Mouse (Mus musculus) CH12.LX (cell line): ENCODE measurements at regions not wholly inside any gene's neighbourhood (a gene's known extent, or its start where the extent isn't known, plus 50 kb on each side); places are given as distances from the start of the nearest gene placed in this dataset.

ENCODE experiments used
- DNase-seq: peaks from one replicate; pipeline ENCODE4 v3.0.0-alpha.2; 2013; ENCODE audit errors: extremely low read depth
- H3K27ac ChIP-seq: 2 replicates; pipeline ENCODE4 v1.5.1; 2012; ENCODE audit warnings: low read depth, mild to moderate bottlenecking, control low read depth, moderate library complexity; ENCODE audit not compliant: insufficient read depth
- H3K27me3 ChIP-seq: replicated peaks from 2 replicates; pipeline ENCODE3; 2012; ENCODE audit warnings: inconsistent platforms
- H3K36me3 ChIP-seq, 2 experiments: replicated peaks in 1 of 2; 2 replicates each; pipeline versions ENCODE3 to v1.6.1; 2012; ENCODE audit warnings: inconsistent platforms in 1 of 2, low read length in 1 of 2, mild to moderate bottlenecking in 1 of 2, mixed read lengths in 1 of 2, moderate library complexity in 1 of 2; ENCODE audit not compliant: control insufficient read depth in 1 of 2, insufficient read depth in 1 of 2
- H3K4me1 ChIP-seq, 2 experiments: 2 replicates each; pipeline ENCODE4 v1.6.1; 2012; ENCODE audit warnings: inconsistent platforms in 1 of 2, moderate library complexity in 1 of 2; ENCODE audit not compliant: insufficient read depth in 2 of 2, control insufficient read depth in 1 of 2
- H3K4me2 ChIP-seq: 2 replicates; pipeline ENCODE4 v1.6.1; 2012; ENCODE audit warnings: low read depth, mild to moderate bottlenecking, control low read depth; ENCODE audit not compliant: poor library complexity, insufficient read depth, severe bottlenecking
- H3K4me3 ChIP-seq, 3 experiments: fragments of 150-350 bp in 1 of 3; sonication (generic) in 1 of 3; replicated peaks in 1 of 3; 2 replicates each; pipeline versions ENCODE3 to v1.5.1; 2011 to 2012; ENCODE audit warnings: low read depth in 2 of 3, low read length in 2 of 3, mild to moderate bottlenecking in 2 of 3, moderate library complexity in 2 of 3, control low read depth in 1 of 3, improper control_type of control experiment in 1 of 3, inconsistent platforms in 1 of 3, mixed read lengths in 1 of 3; ENCODE audit not compliant: poor library complexity in 1 of 3
- H3K79me2 ChIP-seq: replicated peaks from 2 replicates; pipeline ENCODE4 v1.6.1; 2012; ENCODE audit warnings: mild to moderate bottlenecking, moderate library complexity; ENCODE audit not compliant: control insufficient read depth, poor library complexity, insufficient read depth, severe bottlenecking; ENCODE audit errors: extremely low read depth
- H3K9ac ChIP-seq: 2 replicates; pipeline ENCODE4 v1.6.1; 2012; ENCODE audit warnings: low read depth, mild to moderate bottlenecking, control low read depth, moderate library complexity; ENCODE audit not compliant: insufficient read depth
- H3K9me3 ChIP-seq: replicated peaks from 2 replicates; pipeline ENCODE3; 2012; ENCODE audit warnings: low read length, inconsistent platforms, mixed read lengths
- CHD1 ChIP-seq: IDR thresholded peaks from 2 replicates; pipeline ENCODE4 v1.6.1; 2012; ENCODE audit warnings: low read depth, low read length, improper control_type of control experiment, inconsistent platforms
- E2F4 ChIP-seq: IDR thresholded peaks from 2 replicates; pipeline ENCODE4 v1.6.1; 2011; ENCODE audit warnings: low read depth, low read length, improper control_type of control experiment; ENCODE audit not compliant: insufficient replicate concordance
- ELF1 ChIP-seq: IDR thresholded peaks from 2 replicates; pipeline ENCODE4 v1.6.1; 2014; ENCODE audit warnings: low read depth, mild to moderate bottlenecking, inconsistent platforms, low read length, improper control_type of control experiment
- ETS1 ChIP-seq: conservative IDR thresholded peaks from 2 replicates; pipeline ENCODE4 v1.6.1; 2012; ENCODE audit warnings: low read depth, mild to moderate bottlenecking, inconsistent platforms, low read length, improper control_type of control experiment, moderate library complexity
- GABPA ChIP-seq: IDR thresholded peaks from 2 replicates; pipeline ENCODE4 v1.6.1; 2012; ENCODE audit warnings: low read depth, low read length, improper control_type of control experiment, inconsistent platforms; ENCODE audit not compliant: insufficient replicate concordance
- IRF4 ChIP-seq: IDR thresholded peaks from 2 replicates; pipeline ENCODE4 v1.6.1; 2014; ENCODE audit warnings: low read depth, mild to moderate bottlenecking, inconsistent platforms, low read length, improper control_type of control experiment
- JUN ChIP-seq: IDR thresholded peaks from 2 replicates; pipeline ENCODE4 v1.6.1; 2011; ENCODE audit warnings: low read depth, mild to moderate bottlenecking, low read length, improper control_type of control experiment, moderate library complexity; ENCODE audit not compliant: insufficient read depth
- JUND ChIP-seq: conservative IDR thresholded peaks from 2 replicates; pipeline ENCODE4 v1.6.1; 2011; ENCODE audit warnings: low read depth, low read length, improper control_type of control experiment
- KAT2A ChIP-seq: IDR thresholded peaks from 2 replicates; pipeline ENCODE4 v1.6.1; 2012; ENCODE audit warnings: low read length, improper control_type of control experiment, inconsistent platforms; ENCODE audit not compliant: insufficient replicate concordance
- MAFK ChIP-seq: IDR thresholded peaks from 2 replicates; pipeline ENCODE4 v1.6.1; 2011; ENCODE audit warnings: low read length, improper control_type of control experiment; ENCODE audit not compliant: insufficient replicate concordance
- MAX ChIP-seq: IDR thresholded peaks from 2 replicates; pipeline ENCODE4 v1.6.1; 2011; ENCODE audit warnings: low read length, improper control_type of control experiment
- MEF2A ChIP-seq: IDR thresholded peaks from 2 replicates; pipeline ENCODE4 v1.6.1; 2014; ENCODE audit warnings: low read depth, mild to moderate bottlenecking, inconsistent platforms, low read length, improper control_type of control experiment, borderline replicate concordance
- PAX5 ChIP-seq: IDR thresholded peaks from 2 replicates; pipeline ENCODE4 v1.6.1; 2012; ENCODE audit warnings: low read length, inconsistent platforms, mixed read lengths
- POLR2A ChIP-seq: IDR thresholded peaks from 2 replicates; pipeline ENCODE4 v1.6.1; 2011; ENCODE audit warnings: low read depth, mild to moderate bottlenecking, improper control_type of control experiment, low read length
- POLR2AphosphoS2 ChIP-seq: IDR thresholded peaks from 2 replicates; pipeline ENCODE4 v1.6.1; 2011; ENCODE audit warnings: low read depth, low read length, improper control_type of control experiment
- RAD21 ChIP-seq: IDR thresholded peaks from 2 replicates; pipeline ENCODE4 v1.6.1; 2011; ENCODE audit warnings: low read depth, mild to moderate bottlenecking, low read length, improper control_type of control experiment, moderate library complexity
- RCOR1 ChIP-seq: conservative IDR thresholded peaks from 2 replicates; pipeline ENCODE4 v1.6.1; 2012; ENCODE audit warnings: low read depth, mild to moderate bottlenecking, inconsistent platforms, low read length, improper control_type of control experiment
- SIN3A ChIP-seq: IDR thresholded peaks from 2 replicates; pipeline ENCODE4 v1.6.1; 2012; ENCODE audit warnings: low read length, improper control_type of control experiment, inconsistent platforms
- TBP ChIP-seq: conservative IDR thresholded peaks from 2 replicates; pipeline ENCODE4 v1.6.1; 2011; ENCODE audit warnings: low read depth, low read length, improper control_type of control experiment
- TCF12 ChIP-seq: IDR thresholded peaks from 2 replicates; pipeline ENCODE4 v1.6.1; 2014; ENCODE audit warnings: low read depth, mild to moderate bottlenecking, inconsistent platforms, low read length, improper control_type of control experiment
- UBTF ChIP-seq: IDR thresholded peaks from 2 replicates; pipeline ENCODE4 v1.6.1; 2012; ENCODE audit warnings: low read depth, mild to moderate bottlenecking, inconsistent platforms, low read length, improper control_type of control experiment, moderate library complexity
- USF1 ChIP-seq: IDR thresholded peaks from 2 replicates; pipeline ENCODE4 v1.6.1; 2014; ENCODE audit warnings: low read depth, mild to moderate bottlenecking, inconsistent platforms, low read length, improper control_type of control experiment
- ZC3H11A ChIP-seq: IDR thresholded peaks from 2 replicates; pipeline ENCODE4 v1.6.1; 2012; ENCODE audit warnings: low read depth, mild to moderate bottlenecking, inconsistent platforms, low read length, improper control_type of control experiment
- ZMIZ1 ChIP-seq: IDR thresholded peaks from 2 replicates; pipeline ENCODE4 v1.6.1; 2012; ENCODE audit warnings: low read depth, mild to moderate bottlenecking, inconsistent platforms, low read length, improper control_type of control experiment
- dilution Hi-C: fragments of 300-500 bp; cut with MboI; formaldehyde crosslinking; loops from 2 replicates; pipeline ENCODE4 v1.14.3; 2020; ENCODE audit warnings: low sequenced_read_pairs; ENCODE audit not compliant: extremely low pct_unique_long_range_greater_than_20kb, extremely low pct_ligation_motif_present
- in situ Hi-C: fragments of 300-500 bp; cut with MboI; formaldehyde crosslinking; loops from 3 replicates; pipeline ENCODE4 v1.14.3; 2019; ENCODE audit warnings: low sequenced_read_pairs, low pct_ligation_motif_present, low pct_unique_long_range_greater_than_20kb, mixed read lengths

DNA sequence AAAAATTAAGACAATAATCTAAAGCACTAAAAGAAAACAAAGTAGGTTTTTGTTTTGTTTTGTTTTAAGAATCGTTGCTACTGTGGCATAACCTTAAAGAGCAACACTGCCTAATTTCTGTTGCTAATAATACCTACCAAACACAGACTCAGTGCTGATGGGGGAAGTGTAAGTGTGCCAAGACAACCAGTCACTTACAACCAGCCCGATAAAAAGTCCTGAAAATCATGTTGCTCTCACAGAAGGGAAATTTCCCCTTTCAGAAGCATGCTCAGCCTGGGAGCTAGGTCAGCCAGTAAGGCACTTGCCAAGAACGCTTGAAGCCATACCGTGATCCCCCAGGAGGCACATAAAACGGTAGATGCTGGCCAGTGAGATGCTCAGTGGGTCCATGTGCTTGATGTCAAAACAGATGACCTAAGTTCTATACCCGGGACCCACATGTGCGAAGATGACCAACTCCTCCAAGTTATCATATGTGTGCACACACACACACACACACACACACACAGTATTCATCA lies 324.4 kb upstream of the Noct start:
- no peak for DNase-seq
- no peaks in the 10 kb centered on the region for H3K9me3 ChIP-seq
- H3K36me3 ChIP-seq = no peaks in the 10 kb centered on the region
- dilution Hi-C loops (no loop called here), in situ Hi-C loops (loop anchor here (10.0 kb wide), 1 partner anchor 595 kb away; no protein-coding TSS in a partner anchor)
- H3K4me3 ChIP-seq = no peak overlapping the region
- H3K27ac ChIP-seq = no peak overlapping the region
- no peaks in the 10 kb centered on the region for H3K4me1 ChIP-seq
- no peaks in the 10 kb centered on the region for H3K27me3 ChIP-seq
- H3K4me2 ChIP-seq = no peak overlapping the region
- H3K9ac ChIP-seq = no peak overlapping the region
- no peak for TF ChIP-seq POLR2A
- no peak for TF ChIP-seq GABPA
- TF ChIP-seq ZC3H11A = no peak
- no peak for TF ChIP-seq RCOR1
- no peak for TF ChIP-seq E2F4
- no peak for TF ChIP-seq IRF4
- no peak for TF ChIP-seq TBP
- TF ChIP-seq CHD1 = no peak
- TF ChIP-seq SIN3A = no peak
- TF ChIP-seq JUND = no peak
- no peak for TF ChIP-seq RAD21
- TF ChIP-seq MEF2A = no peak
- no peak for TF ChIP-seq PAX5
- no peak for TF ChIP-seq UBTF
- TF ChIP-seq ETS1 = no peak
- no peak for TF ChIP-seq USF1
- TF ChIP-seq MAFK = no peak
- no peak for TF ChIP-seq ELF1
- no peak for TF ChIP-seq ZMIZ1
- no peaks in the 10 kb centered on the region for H3K79me2 ChIP-seq

DNA sequence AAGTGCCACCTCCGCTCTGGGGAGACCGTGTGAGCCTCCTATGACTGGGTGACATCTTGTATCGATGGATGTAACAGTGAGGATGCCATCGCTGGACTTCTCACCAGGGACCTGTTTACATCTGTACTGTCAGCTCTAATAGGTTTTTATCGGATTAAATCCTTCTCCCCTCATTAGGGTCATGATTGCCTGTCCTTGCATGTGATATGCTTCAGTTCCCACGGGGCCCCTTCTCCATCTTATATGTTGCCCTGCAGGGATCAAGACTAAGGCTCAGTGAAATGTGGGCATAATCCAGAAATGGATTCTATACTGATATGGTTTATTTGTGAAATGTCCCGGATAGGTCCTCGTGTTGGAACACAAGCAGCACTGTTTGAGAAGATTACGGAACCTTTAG lies 323.7 kb upstream of the Noct start:
- Histone ChIP-seq H3K36me3 (no peaks in the 10 kb centered on the region), H3K9me3 (no peaks in the 10 kb centered on the region), H3K4me3 (no peak overlapping the region), H3K79me2 (no peaks in the 10 kb centered on the region), H3K4me1 (no peaks in the 10 kb centered on the region), H3K9ac (no peak overlapping the region), H3K4me2 (no peak overlapping the region), H3K27ac (no peak overlapping the region), H3K27me3 (no peaks in the 10 kb centered on the region)
- TF ChIP-seq TCF12 (no peak), JUND (no peak), E2F4 (no peak), ZMIZ1 (no peak), USF1 (no peak), MEF2A (no peak), POLR2AphosphoS2 (no peak), KAT2A (no peak), ETS1 (no peak), JUN (no peak), RCOR1 (no peak), MAX (no peak), GABPA (no peak), POLR2A (no peak)
- dilution Hi-C loops (no loop called here), in situ Hi-C loops (loop anchor here (10.0 kb wide), 1 partner anchor 596 kb away; no protein-coding TSS in a partner anchor)
- no peak for DNase-seq
